Mouse (Mus musculus) cerebellum, adult 18-20 months (tissue): ENCODE data around the gene Fbxw2.
"Not testable (repeated sequence)": the region's sequence is repeated elsewhere in the genome, so short reads cannot be mapped to it uniquely, and the experiment has no call there.

ENCODE experiments used
- DNase-seq, 2 experiments: peaks; one replicate each; pipeline ENCODE4 v3.0.0; 2021

The Fbxw2 gene

DNA sequence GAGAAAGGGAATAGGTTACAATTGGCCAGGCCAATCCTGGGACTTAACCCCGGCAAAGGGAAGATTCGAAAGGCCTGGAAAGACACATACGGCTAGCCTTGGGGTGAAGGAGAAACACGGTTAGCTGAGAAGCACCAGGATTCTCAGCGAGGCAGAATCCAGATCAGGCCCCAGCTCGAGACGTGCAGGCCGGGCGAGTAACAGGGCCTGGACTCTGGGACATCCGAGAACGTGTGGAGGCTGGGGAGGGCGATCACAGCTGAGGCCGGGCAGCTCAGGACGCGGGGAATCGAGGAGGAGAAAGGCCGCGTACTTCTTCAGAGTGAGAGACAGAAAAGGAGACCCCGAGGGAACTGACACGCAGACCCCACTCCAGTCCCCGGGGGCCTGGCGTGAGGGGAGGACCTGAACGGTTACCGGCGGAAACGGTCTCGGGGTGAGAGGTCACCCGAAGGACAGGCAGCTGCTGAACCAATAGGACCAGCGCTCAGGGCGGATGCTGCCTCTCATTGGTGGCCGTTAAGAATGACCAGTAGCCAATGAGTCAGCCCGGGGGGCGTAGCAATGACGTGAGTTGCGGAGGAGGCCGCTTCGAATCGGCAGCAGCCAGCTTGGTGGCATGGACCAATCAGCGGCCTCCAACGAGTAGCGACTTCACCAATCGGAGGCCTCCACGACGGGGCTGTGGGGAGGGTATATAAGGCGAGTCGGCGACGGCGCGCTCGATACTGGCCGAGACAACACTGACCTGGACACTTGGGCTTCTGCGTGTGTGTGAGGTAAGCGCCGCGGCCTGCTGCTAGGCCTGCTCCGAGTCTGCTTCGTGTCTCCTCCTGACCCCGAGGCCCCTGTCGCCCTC lies 54.5 kb downstream of the Fbxw2 start, which contains the start of gene Hspa5:
Hspa5 (plus strand) TSS at position 603 of the 859 bp plus-strand sequence.
- DNase-seq: peak; percentile 97 to 100

DNA sequence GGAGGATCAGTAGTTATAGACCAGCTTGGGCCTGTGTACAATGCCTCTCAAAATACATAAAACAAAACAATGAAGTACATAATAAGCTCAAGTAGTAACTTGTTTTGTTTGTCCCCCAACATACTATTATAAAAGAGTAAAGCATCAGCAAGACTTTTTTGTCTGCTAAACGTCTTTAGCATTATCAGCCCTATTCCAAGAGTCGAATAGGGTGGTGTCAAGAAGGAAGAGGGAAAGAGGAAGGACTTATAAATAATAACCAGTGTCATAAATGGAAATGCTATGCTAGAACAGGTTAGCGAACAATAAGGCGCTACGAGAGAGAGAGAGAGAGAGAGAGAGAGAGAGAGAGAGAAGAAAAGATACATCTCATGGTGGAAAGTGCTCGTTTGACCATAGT lies 55.2 kb downstream of the Fbxw2 start:
- no peak for DNase-seq

DNA sequence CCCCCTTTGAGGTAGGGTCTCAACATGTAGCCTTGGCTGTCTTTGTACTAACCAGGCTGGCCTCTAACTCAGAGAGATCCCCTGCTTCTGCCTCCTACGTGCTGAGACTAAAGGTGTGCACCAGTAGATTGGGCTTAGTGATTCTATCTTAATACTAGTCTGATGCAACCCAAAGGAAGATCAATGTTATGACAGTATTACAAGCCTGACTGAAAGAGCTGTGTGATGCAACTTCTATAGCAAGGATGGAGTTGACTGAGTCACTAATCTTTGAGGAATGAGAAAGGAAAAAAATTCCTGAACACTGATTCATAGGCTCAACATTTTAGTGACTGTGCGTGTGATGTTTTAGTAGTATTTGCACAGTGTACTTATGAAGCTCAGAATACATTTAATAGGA lies 56.1 kb downstream of the Fbxw2 start:
- no peak for DNase-seq

DNA sequence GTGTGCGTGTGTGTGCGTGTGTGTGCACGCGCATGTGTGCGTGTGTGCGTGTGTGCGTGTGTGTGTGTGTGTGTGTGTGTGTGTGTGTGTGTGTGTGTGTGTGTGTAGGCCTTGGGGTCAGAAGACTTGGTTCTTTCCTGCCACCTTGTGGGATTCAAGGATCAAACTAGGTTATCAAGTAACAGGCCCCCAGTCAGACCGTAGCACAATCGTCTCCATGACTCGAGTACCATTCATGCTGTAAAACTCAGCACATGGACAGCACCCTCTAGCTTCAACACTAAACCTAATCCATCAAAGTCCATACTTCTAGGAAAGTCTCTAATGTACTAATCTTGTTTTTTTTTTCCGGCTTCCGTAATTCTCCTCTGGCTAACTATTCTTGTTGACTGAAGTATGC lies 61.3 kb downstream of the Fbxw2 start:
- DNase-seq: no peak

DNA sequence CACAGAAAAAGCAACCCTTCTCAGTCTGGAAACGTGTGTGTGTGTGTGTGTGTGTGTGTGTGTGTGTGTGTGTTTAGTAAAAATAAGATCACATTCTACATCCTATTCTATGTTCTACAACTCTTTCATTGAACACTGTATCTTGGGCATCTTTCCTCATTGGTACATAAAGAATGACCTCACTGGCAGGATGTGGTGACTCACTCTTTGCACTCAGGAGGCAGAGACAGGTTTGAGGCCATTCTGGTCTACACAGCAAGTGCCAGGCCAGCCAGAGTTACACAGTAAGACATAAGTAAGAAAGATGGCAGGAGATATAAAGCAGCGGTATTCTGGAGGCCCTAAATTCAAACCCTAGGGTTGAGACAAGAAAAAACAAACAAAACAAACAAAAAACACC lies 63.2 kb downstream of the Fbxw2 start:
- no peak for DNase-seq

DNA sequence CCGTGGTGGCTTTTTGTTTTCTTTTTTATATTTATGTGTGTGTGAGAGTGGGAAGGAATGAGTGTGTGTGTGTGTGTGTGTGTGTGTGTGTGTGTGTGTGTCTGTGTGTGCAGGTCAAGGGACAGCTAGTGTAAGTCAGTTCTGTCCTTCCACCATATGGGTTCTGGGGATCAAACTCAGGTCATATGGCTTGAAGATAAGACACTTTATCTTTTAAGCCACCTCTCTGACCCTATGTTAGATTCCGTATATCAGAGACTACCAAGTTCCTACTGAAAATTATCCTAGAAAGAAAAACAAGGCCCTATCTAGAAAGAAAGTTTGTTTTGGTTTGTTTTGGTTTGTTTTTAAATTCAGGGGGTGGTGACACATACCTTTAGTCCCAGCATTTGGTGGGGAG lies 63.9 kb downstream of the Fbxw2 start:
- DNase-seq: no peak

DNA sequence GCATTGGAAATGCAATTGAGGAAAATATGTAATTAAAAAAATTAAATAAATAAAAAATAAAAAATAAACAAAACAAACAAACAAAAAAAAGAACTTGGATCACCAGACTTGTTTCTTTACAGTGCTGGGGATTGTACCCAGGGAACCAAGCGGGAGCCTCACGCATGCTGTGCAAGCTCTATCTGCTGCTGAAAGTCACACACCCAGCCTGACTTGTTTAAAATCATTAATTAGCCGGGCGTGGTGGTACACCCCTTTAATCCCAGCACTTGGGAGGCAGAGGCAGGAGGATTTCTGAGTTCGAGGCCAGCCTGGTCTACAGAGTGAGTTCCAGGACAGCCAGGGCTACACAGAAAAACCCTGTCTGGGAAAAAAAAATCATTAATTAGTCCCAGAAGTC lies 64.8 kb downstream of the Fbxw2 start:
- not testable (repeated sequence) for DNase-seq

DNA sequence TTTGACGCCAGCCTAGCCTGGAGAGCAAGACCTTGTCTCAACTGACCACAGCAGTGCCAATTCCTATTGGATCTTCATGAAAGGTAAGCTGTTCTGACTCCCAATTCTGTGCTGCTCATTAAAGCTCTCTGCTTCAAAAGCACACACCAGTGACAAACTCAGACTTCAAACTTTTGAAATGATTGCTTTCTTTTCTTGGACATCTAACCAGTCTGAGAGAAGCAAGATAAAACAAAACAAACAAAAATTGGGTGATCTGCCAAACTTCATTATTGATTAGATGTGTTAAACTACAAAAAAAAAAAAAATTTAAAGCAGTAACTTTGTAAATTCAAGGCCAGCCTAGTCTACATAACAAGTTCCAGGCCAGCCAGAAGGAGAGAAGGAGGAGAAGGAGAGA lies 68.8 kb downstream of the Fbxw2 start:
- no peak for DNase-seq

DNA sequence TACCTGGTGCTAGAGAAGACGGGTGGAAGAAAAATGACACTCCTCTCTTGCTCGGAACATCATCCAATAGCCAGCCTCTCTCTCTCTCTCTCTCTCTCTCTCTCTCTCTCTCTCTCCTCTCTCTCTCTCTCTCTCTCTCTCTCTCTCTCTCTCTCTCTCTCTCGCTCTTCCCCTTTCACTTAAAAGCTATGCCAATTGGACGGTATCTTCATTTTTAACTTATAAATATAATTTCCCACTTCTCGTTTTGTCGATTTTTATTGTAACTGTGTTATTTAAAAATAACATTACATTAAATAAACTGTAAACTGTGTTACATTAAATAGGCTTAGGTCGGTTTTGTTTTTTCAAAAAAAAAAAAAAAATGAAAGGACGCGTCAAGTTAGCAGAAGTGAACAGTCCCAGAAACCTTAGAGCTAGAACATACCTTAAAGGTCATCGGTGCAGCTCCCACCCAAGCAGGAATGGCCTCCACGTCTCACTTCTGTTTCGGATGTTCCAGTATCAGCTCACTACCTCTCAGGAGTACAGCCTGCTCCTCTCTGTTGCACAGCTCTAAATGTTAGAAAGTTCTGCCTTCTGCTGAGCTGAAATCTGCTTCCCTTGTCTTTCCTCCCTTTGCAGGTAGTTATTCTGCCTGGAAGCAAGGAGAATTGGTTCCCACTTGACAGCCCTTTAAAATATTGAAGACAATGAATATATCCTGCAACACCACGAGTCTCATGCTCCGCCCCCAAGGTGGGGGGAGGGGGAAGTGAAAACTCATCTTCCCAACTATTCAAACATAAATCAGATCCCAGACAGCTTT lies 71.4 kb downstream of the Fbxw2 start, which contains the start of gene Gapvd1:
Gapvd1 (minus strand) TSS at position 682 of the 808 bp plus-strand sequence.
- peak; percentile 38 to 51 for DNase-seq
